Mouse (Mus musculus) spleen, postnatal 36 days (tissue): ENCODE results near the gene Rps6ka4.

Experiments
- DNase-seq, 2 experiments: peaks; one replicate each; pipeline ENCODE4 v3.0.0; 2022; ENCODE audit warnings: low spot score in 2 of 2, mixed read lengths in 1 of 2

Rps6ka4 gene

DNA sequence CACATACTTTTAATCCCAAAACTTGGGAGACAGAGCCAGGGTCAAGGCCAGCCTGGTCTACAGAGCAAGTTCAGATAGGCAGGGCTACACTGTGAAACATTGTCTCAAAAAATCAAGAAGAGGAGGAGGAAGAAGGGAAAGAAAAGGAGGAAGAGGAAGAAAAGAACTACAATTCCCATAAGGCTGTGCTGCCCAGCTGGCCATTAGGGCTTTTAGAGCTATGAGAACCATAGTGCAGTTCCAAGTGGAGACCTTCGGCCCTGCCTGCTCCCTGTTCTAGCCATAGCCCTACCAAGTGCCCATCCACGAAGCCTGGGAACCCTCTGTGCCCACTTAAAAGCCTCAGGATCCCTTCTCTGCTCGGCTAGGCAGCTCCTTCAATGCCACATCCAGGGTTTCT, 11.1 kb upstream of the Rps6ka4 start:
- DNase-seq = no peak

GRCm38 (mm10) chr19:6849506-6850068, 9.2 kb upstream of the Rps6ka4 start:
- no peak for DNase-seq

GRCm38 (mm10) chr19:6847841-6848517, 7.5 kb upstream of the Rps6ka4 start:
- no peak for DNase-seq

- DNase-seq = no peak
Measured at GRCm38 (mm10) chr19:6846050-6846449, 5.6 kb upstream of the Rps6ka4 start.

- no peak for DNase-seq
Measured at GRCm38 (mm10) chr19:6842353-6842752, 1.9 kb upstream of the Rps6ka4 start.

- DNase-seq = no peak
Measured at GRCm38 (mm10) chr19:6841292-6841597, 809 bp upstream of the Rps6ka4 start.

DNA sequence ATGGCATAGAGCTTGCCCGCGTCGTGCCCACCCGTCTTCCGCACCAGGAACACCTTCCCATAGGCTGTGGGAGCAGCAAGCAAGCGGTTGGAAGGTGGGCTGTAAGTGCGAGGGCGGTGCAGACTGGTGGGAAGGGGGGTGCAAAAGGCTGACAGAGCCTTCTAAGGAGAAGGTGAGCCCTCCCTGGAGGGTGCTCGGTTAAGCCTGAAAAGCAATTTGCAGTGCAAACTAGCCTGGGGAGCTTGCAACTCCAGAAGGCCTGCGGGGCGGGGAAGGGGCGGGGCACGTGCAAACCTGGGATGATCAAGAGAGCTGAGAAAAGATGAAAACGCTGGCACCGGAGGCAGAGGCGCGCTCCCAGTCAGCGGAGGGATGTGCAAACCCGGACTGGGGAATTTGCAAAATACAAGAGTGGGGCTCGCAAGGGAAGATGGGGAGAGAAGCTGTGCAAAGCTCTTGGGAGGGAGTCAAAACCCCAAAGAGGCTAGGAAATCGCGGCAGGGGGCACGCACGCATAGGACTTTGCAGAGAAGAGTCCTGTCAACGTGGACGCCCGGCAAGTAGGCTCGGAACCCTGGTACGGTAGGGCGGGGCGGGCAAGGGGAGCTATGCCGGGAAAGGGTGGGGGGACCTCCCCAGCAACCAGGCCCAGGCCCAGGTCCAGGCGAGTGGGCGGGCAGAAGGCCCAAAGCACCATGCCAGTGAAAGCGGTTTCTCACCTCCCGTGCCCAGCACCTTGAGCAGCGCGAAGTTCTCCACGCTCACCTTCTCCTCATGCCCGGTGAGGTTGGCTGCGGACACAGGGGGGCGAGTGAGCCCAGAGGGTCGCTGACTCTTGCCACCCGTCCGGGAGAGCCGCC, 591 bp downstream of the Rps6ka4 start:
- no peak for DNase-seq

GRCm38 (mm10) chr19:6832363-6832762, 8.1 kb downstream of the Rps6ka4 start:
- no peak for DNase-seq

GRCm38 (mm10) chr19:6831331-6831730, 9.1 kb downstream of the Rps6ka4 start:
- DNase-seq = no peak

- DNase-seq = no peak
Measured at GRCm38 (mm10) chr19:6830556-6831316, 9.7 kb downstream of the Rps6ka4 start.

DNA sequence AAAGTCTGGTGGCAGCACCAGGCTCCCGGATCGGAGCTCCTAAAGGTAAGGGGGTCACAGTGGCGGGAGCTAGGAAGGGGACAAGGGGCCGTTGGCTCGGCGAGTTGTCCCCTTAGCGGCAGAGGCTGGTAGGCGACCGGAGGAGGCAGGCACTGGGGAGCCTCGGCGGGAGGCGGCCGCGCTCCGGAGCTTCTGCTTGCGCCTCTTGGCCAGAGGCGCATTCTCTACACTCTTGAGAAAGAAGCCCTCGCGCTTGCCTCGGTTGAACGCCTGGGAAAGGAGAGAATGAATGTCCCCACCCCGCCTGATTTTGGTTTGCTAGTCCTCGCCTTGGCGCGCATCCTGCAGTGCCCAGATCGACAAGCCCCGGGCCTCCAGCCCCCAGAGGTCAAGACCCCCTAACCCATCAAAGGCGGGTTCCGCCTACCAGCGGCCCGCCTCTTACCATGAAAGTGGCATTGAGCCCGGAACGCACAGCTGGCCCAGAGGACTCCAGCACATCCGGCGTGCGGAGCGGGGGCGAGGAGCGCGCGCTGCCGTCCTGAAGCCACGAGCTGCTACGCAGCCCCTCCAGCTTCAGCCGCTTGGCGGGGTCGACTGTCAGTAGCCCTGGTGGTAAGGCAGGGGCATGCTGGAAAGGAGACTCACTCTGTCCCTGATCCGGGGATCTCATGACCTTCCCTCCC, 10.4 kb downstream of the Rps6ka4 start:
- no peak for DNase-seq

DNA sequence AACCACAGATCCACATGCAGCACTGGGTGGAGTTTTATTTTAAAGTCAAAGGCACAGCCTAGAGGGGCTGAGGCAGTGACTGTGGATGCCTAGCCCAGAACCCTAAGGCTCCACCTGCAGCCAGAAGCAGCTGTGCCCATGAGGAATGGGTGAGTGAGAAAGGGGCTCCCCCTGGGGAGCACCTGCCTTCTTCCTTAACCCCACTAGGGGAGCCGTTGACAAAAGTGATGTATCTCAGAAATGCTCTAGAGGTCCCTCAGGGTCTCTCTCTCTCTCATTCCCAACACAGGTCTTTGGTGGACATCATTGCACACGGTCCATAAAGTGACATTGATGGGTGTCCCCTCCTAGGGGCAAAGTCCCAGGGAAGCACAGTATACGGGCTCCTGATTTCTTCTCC, 11.4 kb downstream of the Rps6ka4 start:
- no peak for DNase-seq

DNA sequence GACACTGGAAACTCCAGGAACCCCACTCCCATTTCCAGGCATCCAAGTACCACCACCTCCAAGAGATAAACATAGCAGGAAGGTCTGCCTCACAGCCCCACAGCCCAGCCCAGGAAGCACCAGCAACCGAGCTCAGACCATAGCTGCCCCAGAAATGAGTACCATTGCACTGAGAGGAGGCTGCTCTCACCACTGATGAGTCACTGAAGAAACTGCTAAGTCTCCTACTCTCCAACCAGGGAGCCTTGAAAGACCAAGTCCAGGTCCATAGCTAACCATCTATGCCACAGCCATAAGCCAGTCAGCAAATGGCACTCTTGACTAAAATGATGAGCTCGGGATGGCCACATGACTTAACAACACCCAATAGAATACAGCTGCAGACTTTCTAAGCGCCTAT, 13.8 kb downstream of the Rps6ka4 start:
- no peak for DNase-seq

DNA sequence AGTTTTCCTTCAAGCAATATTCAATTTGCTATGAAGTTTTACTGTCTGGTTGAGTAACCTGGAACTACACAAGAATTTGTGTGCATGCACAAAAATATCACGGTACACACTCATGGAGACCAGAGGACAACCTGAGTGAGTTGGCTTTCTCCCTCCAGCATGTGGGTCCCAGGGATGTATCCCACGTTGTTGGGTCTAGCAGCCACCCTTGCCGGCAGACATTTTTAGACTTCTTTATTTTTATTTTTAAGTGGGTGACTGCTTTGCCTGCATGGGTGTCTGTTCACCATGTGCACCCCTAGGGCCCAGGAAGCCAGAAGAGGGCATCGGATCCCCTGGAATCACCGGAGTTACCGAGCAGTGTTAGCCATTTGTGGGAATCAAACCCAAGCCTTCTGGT, 15.1 kb downstream of the Rps6ka4 start:
- no peak for DNase-seq

GRCm38 (mm10) chr19:6820538-6821195, 19.8 kb downstream of the Rps6ka4 start:
- DNase-seq = no peak

DNA sequence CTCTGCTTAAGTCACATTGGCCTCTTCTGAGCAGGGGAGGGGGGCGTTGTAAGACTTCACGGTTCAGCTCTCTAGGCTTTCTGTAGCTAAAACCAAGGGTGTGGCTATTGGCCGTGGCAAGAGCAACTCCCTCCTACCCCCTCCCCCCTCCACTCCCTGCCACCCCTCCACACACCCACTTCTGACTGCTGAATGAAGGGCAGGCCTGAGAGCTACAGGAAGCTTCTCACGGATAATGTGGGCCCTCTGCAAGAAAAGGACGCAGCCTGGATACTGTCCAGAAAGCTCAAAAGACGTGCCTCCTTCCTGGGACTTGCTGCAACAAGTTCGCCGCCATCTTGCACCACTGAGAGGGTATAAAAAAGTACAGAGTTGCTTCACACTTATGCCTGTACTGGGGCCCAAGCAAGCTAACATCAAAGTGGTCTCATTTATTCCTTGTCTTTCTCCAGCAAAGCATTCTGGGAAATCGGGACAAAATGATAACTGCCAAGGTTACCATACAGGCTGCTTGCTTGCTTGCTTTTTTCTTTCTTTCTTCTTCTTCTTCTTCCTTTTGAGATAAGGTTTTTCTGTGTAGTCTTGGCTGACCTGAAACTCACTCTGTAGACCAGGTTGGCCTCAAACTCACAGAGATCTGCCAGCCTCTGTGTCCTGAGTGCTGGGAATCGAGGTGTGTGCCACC, 21.2 kb downstream of the Rps6ka4 start:
- no peak for DNase-seq

DNA sequence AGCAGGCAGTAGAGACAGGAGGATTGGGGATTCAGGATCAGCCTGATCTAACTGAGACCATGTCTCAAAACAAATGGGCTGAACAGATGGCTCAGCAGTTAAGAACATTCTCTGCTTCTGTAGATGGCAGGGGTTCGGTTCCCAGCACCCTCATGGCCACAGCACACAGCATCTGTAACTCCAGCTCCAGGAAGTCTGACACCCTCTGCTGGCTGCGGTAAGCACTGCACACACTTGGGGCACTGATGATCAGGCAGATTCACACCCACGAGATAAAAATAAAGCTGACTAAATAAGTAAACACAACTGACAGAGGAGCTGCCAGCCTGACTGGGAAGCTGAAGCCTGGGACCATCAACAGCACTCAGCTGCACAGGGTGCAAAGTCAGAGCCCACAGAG, 25.5 kb downstream of the Rps6ka4 start:
- DNase-seq = no peak

DNA sequence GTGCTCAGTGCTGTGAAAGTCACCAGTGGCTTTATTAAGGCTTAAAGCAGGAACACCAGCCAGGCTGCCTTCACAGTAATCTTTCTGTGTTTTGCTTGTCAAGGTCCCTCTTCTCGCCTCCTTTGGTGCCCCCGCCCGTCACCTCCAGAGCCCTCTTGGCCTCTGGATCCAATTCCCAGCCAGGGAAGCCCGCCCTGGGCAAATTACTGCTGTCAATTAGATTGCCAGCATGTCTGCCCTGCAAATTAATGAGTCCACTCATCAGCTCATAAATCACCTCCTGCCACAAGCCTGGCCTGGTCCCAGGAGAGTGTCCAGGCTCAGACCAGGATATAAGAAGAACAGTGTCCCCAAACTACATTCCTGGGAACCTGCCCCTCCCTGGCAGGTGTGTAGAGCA, 26.1 kb downstream of the Rps6ka4 start:
- DNase-seq = no peak
